Mouse (Mus musculus): Measurements from ENCODE around the gene Otub1. TPM values are rescaled to one million over a fixed set of nuclear protein-coding genes. Genes with fewer than 3 reads are reported as not detected.

Otub1 gene
- total and polyA plus RNA-seq, 3 experiments = 102 to 139 (median 119) TPM

- TF ChIP-seq MAX (IDR thresholded peaks at IDR 0.05; ENCODE audit: low read length) (no peak), JUND (conservative IDR thresholded peaks at IDR 0.05; ENCODE audit: low read depth, low read length) (no peak), ZMIZ1 (IDR thresholded peaks at IDR 0.05; ENCODE audit: low read depth, low read length) (no peak), ZC3H11A (IDR thresholded peaks at IDR 0.05; ENCODE audit: low read depth, low read length) (no peak), JUN (IDR thresholded peaks at IDR 0.05; ENCODE audit: insufficient read depth, low read depth, low read length) (no peak), BHLHE40 (IDR thresholded peaks at IDR 0.05; ENCODE audit: low read depth, low read length) (no peak), RAD21 (IDR thresholded peaks at IDR 0.05; ENCODE audit: low read depth, low read length) (no peak), USF2 (conservative IDR thresholded peaks at IDR 0.05; ENCODE audit: low read depth, low read length) (no peak), POLR2A (IDR thresholded peaks at IDR 0.05; ENCODE audit: low read depth, low read length) (no peak), HCFC1 (IDR thresholded peaks at IDR 0.05; ENCODE audit: low read depth, low read length) (no peak), MAFK (IDR thresholded peaks at IDR 0.05; ENCODE audit: insufficient replicate concordance, low read length) (no peak), CHD2 (IDR thresholded peaks at IDR 0.05; ENCODE audit: low read length) (no peak), ZNF384 (IDR thresholded peaks at IDR 0.05; ENCODE audit: low read depth, low read length) (no peak)
- dilution Hi-C loops (cut with MboI; ENCODE audit: extremely low pct_ligation_motif_present, extremely low pct_unique_long_range_greater_than_20kb, low sequenced_read_pairs) = no loop called here
Observed at GRCm38 (mm10) chr19:7170916-7171315, 35.2 kb downstream of the Otub1 start.

DNA sequence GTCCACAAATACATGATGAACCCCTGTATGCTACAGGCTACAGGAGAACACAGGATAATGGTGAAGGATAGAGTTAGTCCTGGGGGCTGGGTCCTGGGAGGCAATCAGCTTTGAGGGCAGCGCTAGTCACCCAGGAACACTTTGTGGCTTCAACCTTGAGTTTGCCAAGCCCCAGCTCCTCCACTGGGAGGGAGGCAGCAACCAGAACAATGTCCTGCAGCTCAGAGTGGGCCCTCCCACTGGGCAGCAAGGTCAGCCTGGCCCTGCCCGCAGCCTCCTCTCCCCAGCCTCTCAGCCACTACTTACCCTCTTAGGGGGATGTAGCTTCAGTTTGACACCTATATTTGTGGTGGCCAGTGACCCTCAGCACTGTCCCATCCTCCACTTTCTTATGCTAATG is 37.7 kb downstream of the Otub1 start:
- Histone ChIP-seq H3K9ac (ENCODE audit: insufficient read depth, low read depth) (no peak overlapping the region), H3K79me2 (replicated peaks; ENCODE audit: control insufficient read depth, extremely low read depth, insufficient read depth, poor library complexity, severe bottlenecking) (no peaks in the 10 kb centered on the region), H3K36me3 (replicated peaks in 1 of 2; ENCODE audit: control insufficient read depth in 1 of 2, insufficient read depth in 1 of 2, low read length in 1 of 2) (no peaks in the 10 kb centered on the region), H3K27me3 (replicated peaks) (peaks cover 81% of the 10 kb centered on the region), H3K27ac (ENCODE audit: insufficient read depth, low read depth) (no peak overlapping the region), H3K4me2 (ENCODE audit: insufficient read depth, low read depth, poor library complexity, severe bottlenecking) (no peak overlapping the region), H3K4me1 (ENCODE audit: control insufficient read depth in 1 of 2, insufficient read depth in 2 of 2) (peaks cover 2 to 11% of the 10 kb centered on the region in 2 experiments; a peak in 2 of 4 replicates), H3K4me3 (replicated peaks in 1 of 3; ENCODE audit: low read depth in 2 of 3, low read length in 2 of 3, poor library complexity in 1 of 3) (no peak overlapping the region), H3K9me3 (replicated peaks; ENCODE audit: low read length) (peaks cover 4% of the 10 kb centered on the region)
- in situ Hi-C loops (cut with MboI; ENCODE audit: low pct_ligation_motif_present, low pct_unique_long_range_greater_than_20kb, low sequenced_read_pairs) = no loop called here
- TF ChIP-seq JUND (conservative IDR thresholded peaks at IDR 0.05; ENCODE audit: low read depth, low read length) = no peak
- dilution Hi-C loops (cut with MboI; ENCODE audit: extremely low pct_ligation_motif_present, extremely low pct_unique_long_range_greater_than_20kb, low sequenced_read_pairs) = no loop called here
- DNase-seq (ENCODE audit: extremely low read depth) = no peak

More at GRCm38 (mm10) chr19:7170916-7171315, 35.2 kb downstream of the Otub1 start:
- no peaks in the 10 kb centered on the region for H3K79me2 ChIP-seq (replicated peaks; ENCODE audit: control insufficient read depth, extremely low read depth, insufficient read depth, poor library complexity, severe bottlenecking)
- H3K27me3 ChIP-seq (replicated peaks) = peaks cover 86% of the 10 kb centered on the region
- H3K9ac ChIP-seq (ENCODE audit: insufficient read depth, low read depth) = no peak overlapping the region
- H3K4me3 ChIP-seq (replicated peaks in 1 of 3; ENCODE audit: low read depth in 2 of 3, low read length in 2 of 3, poor library complexity in 1 of 3) = no peak overlapping the region
- no peak overlapping the region for H3K4me2 ChIP-seq (ENCODE audit: insufficient read depth, low read depth, poor library complexity, severe bottlenecking)
- H3K9me3 ChIP-seq (replicated peaks; ENCODE audit: low read length) = peaks cover 4% of the 10 kb centered on the region
- in situ Hi-C loops (cut with MboI; ENCODE audit: low pct_ligation_motif_present, low pct_unique_long_range_greater_than_20kb, low sequenced_read_pairs) = no loop called here
- H3K4me1 ChIP-seq (ENCODE audit: control insufficient read depth in 1 of 2, insufficient read depth in 2 of 2) = peaks cover 2 to 11% of the 10 kb centered on the region in 2 experiments; a peak in 2 of 4 replicates
- no peak for DNase-seq (ENCODE audit: extremely low read depth)
- H3K27ac ChIP-seq (ENCODE audit: insufficient read depth, low read depth) = no peak overlapping the region
- no peaks in the 10 kb centered on the region for H3K36me3 ChIP-seq (replicated peaks in 1 of 2; ENCODE audit: control insufficient read depth in 1 of 2, insufficient read depth in 1 of 2, low read length in 1 of 2)

GRCm38 (mm10) chr19:7166767-7167166 is 39.3 kb downstream of the Otub1 start:
- dilution Hi-C loops (cut with MboI; ENCODE audit: extremely low pct_ligation_motif_present, extremely low pct_unique_long_range_greater_than_20kb, low sequenced_read_pairs) = no loop called here

More at GRCm38 (mm10) chr19:7166767-7167166, 39.3 kb downstream of the Otub1 start:
- Histone ChIP-seq H3K4me1 (ENCODE audit: control insufficient read depth in 1 of 2, insufficient read depth in 2 of 2) (peaks cover 2 to 7% of the 10 kb centered on the region in 2 experiments; a peak in 2 of 4 replicates), H3K4me3 (replicated peaks in 1 of 3; ENCODE audit: low read depth in 2 of 3, low read length in 2 of 3, poor library complexity in 1 of 3) (no peak overlapping the region), H3K36me3 (replicated peaks in 1 of 2; ENCODE audit: control insufficient read depth in 1 of 2, insufficient read depth in 1 of 2, low read length in 1 of 2) (no peaks in the 10 kb centered on the region), H3K9me3 (replicated peaks; ENCODE audit: low read length) (peaks cover 4% of the 10 kb centered on the region), H3K27me3 (replicated peaks) (peaks cover 79% of the 10 kb centered on the region), H3K9ac (ENCODE audit: insufficient read depth, low read depth) (no peak overlapping the region), H3K4me2 (ENCODE audit: insufficient read depth, low read depth, poor library complexity, severe bottlenecking) (no peak overlapping the region), H3K27ac (ENCODE audit: insufficient read depth, low read depth) (no peak overlapping the region), H3K79me2 (replicated peaks; ENCODE audit: control insufficient read depth, extremely low read depth, insufficient read depth, poor library complexity, severe bottlenecking) (no peaks in the 10 kb centered on the region)
- in situ Hi-C loops (cut with MboI; ENCODE audit: low pct_ligation_motif_present, low pct_unique_long_range_greater_than_20kb, low sequenced_read_pairs) = no loop called here
- DNase-seq (ENCODE audit: extremely low read depth) = no peak
- TF ChIP-seq UBTF (IDR thresholded peaks at IDR 0.05; ENCODE audit: low read depth, low read length) (no peak), MYC (IDR thresholded peaks at IDR 0.05; ENCODE audit: low read depth, low read length) (no peak), NRF1 (IDR thresholded peaks at IDR 0.05; ENCODE audit: low read depth, low read length) (no peak), NELFE (IDR thresholded peaks at IDR 0.05; ENCODE audit: low read depth, low read length) (no peak), BHLHE40 (IDR thresholded peaks at IDR 0.05; ENCODE audit: low read depth, low read length) (no peak), ETS1 (conservative IDR thresholded peaks at IDR 0.05; ENCODE audit: low read depth, low read length) (no peak), ZC3H11A (IDR thresholded peaks at IDR 0.05; ENCODE audit: low read depth, low read length) (no peak), GABPA (IDR thresholded peaks at IDR 0.05; ENCODE audit: insufficient replicate concordance, low read depth, low read length) (no peak), ELF1 (IDR thresholded peaks at IDR 0.05; ENCODE audit: low read depth, low read length) (no peak), POLR2AphosphoS2 (IDR thresholded peaks at IDR 0.05; ENCODE audit: low read depth, low read length) (no peak), EP300 (IDR thresholded peaks at IDR 0.05; ENCODE audit: low read length) (no peak), USF2 (conservative IDR thresholded peaks at IDR 0.05; ENCODE audit: low read depth, low read length) (no peak), TBP (conservative IDR thresholded peaks at IDR 0.05; ENCODE audit: low read depth, low read length) (no peak), RCOR1 (conservative IDR thresholded peaks at IDR 0.05; ENCODE audit: low read depth, low read length) (no peak), ZKSCAN1 (IDR thresholded peaks at IDR 0.05; ENCODE audit: borderline replicate concordance, low read depth, low read length) (no peak), CHD1 (IDR thresholded peaks at IDR 0.05; ENCODE audit: low read depth, low read length) (no peak), JUN (IDR thresholded peaks at IDR 0.05; ENCODE audit: insufficient read depth, low read depth, low read length) (no peak)

All from CH12.LX (cell line).